Mouse (Mus musculus) embryonic facial prominence, embryonic 12.5 days (tissue): Measurements from ENCODE around the gene A430005L14Rik. TPM values are rescaled to one million over a fixed set of nuclear protein-coding genes. Genes with fewer than 3 reads are reported as not detected.

Source experiments
- polyA plus RNA-seq: library from polyadenylated mRNA; unstranded; fragments of >200 nt; fragmentation: Nextera tagmentation; extraction: Ambion mirVana; gene quantifications from 2 replicates; pipeline ENCODE4 v1.2.1, GENCODE M21; 2016

A430005L14Rik gene
- polyA plus RNA-seq, 1 experiment from 2014 or later, result 82.0 TPM

Other genes with a start within 250 kb of the A430005L14Rik start
- 14.8 and 15.5 TPM in 2 replicates for gene Dffb, start 17.9 kb downstream of the A430005L14Rik start, polyA plus RNA-seq
- gene Cep104, start 18.0 kb downstream of the A430005L14Rik start, polyA plus RNA-seq, result 19.2 and 19.8 TPM in 2 replicates
- 36.0 and 36.8 TPM in 2 replicates for gene Lrrc47, start 54.5 kb downstream of the A430005L14Rik start, polyA plus RNA-seq
- gene Smim1, start 69.0 kb downstream of the A430005L14Rik start, polyA plus RNA-seq, result 9.3 and 10.1 TPM in 2 replicates
- gene Ccdc27, start 85.4 kb downstream of the A430005L14Rik start, polyA plus RNA-seq, result not detected in 2 replicates
- 1.5 and 2.3 TPM in 2 replicates for gene Trp73, start 183.0 kb downstream of the A430005L14Rik start, polyA plus RNA-seq
- 49.8 TPM in 2 replicates for gene Wrap73, start 185.1 kb downstream of the A430005L14Rik start, polyA plus RNA-seq
- 144 and 146 TPM in 2 replicates for gene Tprgl, start 203.4 kb downstream of the A430005L14Rik start, polyA plus RNA-seq
- 60.5 and 63.2 TPM in 2 replicates for gene Megf6, start 213.5 kb downstream of the A430005L14Rik start, polyA plus RNA-seq